Mouse (Mus musculus): ENCODE data around the gene Pik3c2b. TPM values are rescaled to one million over a fixed set of nuclear protein-coding genes. Genes with fewer than 3 reads are reported as not detected.

The Pik3c2b gene
- total RNA-seq, 2 experiments from 2014 or later = 0.33 to 4.0 TPM

Other genes starting within 250 kb of the Pik3c2b start
- gene Lrrn2, start 165.4 kb upstream of the Pik3c2b start, total RNA-seq (2014; fragmentation: Nextera tagmentation) = not detected in 2 replicates
- gene Lrrn2, start 165.4 kb upstream of the Pik3c2b start, total RNA-seq (2017) = not detected in 2 replicates
- 126 and 190 TPM in 2 replicates for gene Mdm4, start 15.1 kb upstream of the Pik3c2b start, total RNA-seq (2014; fragmentation: Nextera tagmentation)
- gene Mdm4, start 15.1 kb upstream of the Pik3c2b start, total RNA-seq (2017) = 110 and 145 TPM in 2 replicates
- gene Ppp1r15b, start 85.5 kb downstream of the Pik3c2b start, total RNA-seq (2014; fragmentation: Nextera tagmentation) = 73.9 and 82.5 TPM in 2 replicates
- gene Ppp1r15b, start 85.5 kb downstream of the Pik3c2b start, total RNA-seq (2017) = 116 TPM in 2 replicates
- 15.7 and 18.6 TPM in 2 replicates for gene Plekha6, start 118.5 kb downstream of the Pik3c2b start, total RNA-seq (2014; fragmentation: Nextera tagmentation)
- gene Plekha6, start 118.5 kb downstream of the Pik3c2b start, total RNA-seq (2017) = 2.2 and 3.8 TPM in 2 replicates